Mouse (Mus musculus) heart, adult 2 months (tissue): ENCODE data around the gene Keap1.

ENCODE experiments used
- CTCF ChIP-seq: fragments of 200-600 bp; IDR thresholded peaks from 2 replicates; pipeline ENCODE4 v1.8.1; 2022; ENCODE audit warnings: antibody characterized with exemption, mild to moderate bottlenecking, moderate library complexity
- EP300 ChIP-seq: fragments of 200-500 bp; IDR thresholded peaks from 2 replicates; pipeline ENCODE4 v1.6.1; 2011; ENCODE audit warnings: low read depth, low read length, control low read depth; ENCODE audit not compliant: insufficient read depth
- POLR2A ChIP-seq: fragments of 200-500 bp; IDR thresholded peaks from 2 replicates; pipeline ENCODE4 v1.6.1; 2011; ENCODE audit warnings: mild to moderate bottlenecking, low read depth, low read length, control low read depth; ENCODE audit not compliant: insufficient read depth

DNA sequence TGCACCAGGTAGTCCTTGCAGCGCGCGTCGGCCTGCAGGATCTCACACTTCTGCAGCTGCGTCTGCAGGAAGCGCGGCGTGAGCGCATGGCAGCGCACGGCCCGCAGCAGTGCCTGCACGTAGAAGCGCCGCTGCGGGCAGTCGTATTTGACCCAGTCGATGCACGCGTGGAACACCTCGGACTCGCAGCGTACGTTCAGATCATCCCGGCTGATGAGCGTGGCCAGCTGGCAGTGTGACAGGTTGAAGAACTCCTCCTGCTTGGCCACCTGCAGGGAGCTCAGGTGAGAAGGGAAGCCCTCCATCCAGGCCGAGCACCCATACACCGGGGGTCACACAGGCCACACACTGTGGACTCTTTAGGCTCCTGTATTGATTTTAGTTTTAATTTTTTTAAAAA lies 5.4 kb downstream of the Keap1 start:
- TF ChIP-seq CTCF (no peak), POLR2A (no peak), EP300 (no peak)
